Mouse (Mus musculus) heart, adult 2 months (tissue): ENCODE results near the gene Gm36028.

ENCODE experiments used
- CTCF ChIP-seq: fragments of 200-600 bp; IDR thresholded peaks from 2 replicates; pipeline ENCODE4 v1.8.1; 2022; ENCODE audit warnings: antibody characterized with exemption, mild to moderate bottlenecking, moderate library complexity
- POLR2A ChIP-seq: fragments of 200-500 bp; IDR thresholded peaks from 2 replicates; pipeline ENCODE4 v1.6.1; 2011; ENCODE audit warnings: mild to moderate bottlenecking, low read depth, low read length, control low read depth; ENCODE audit not compliant: insufficient read depth

DNA sequence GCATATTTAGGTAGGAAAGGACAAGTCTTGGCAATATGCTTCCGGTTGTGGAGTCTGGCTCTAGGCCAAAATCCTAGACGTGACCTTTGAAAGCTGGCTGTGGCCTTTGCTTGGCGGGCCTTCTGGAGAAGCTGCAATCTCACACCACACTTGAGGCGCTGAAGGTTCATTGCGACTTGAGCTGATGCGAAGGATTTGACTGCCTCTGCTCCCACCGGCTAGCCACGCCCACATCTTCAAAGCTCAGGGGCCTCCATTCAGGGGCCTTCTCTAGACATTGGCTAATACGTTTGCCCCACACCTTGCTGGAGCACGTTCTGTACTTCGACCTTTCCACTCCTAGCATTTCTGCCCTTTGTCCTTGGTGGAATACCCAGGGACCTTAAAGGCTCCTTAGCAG is 40.4 kb upstream of the Gm36028 start:
- TF ChIP-seq POLR2A (no peak), CTCF (no peak)
